Mouse (Mus musculus) limb, embryonic 14.5 days (tissue): ENCODE results near the gene Lpcat3. TPM values are rescaled to one million over a fixed set of nuclear protein-coding genes. Genes with fewer than 3 reads are reported as not detected.

Experiments
- ATAC-seq: fragments of 200-750 bp; cut with Nextera tagmentation; 2 replicates; pipeline ENCODE4 v1.8.0; 2017; ENCODE audit warnings: low read depth, moderate number of reproducible peaks, moderate TSS enrichment; ENCODE audit not compliant: low FRiP score
- DNase-seq: peaks from one replicate; pipeline ENCODE4 v3.0.0-alpha.2; 2015; ENCODE audit warnings: low spot score
- H3K27ac ChIP-seq: fragments of 300-500 bp; sonication (generic); replicated peaks from 2 replicates; pipeline ENCODE4 v1.5.1; 2014; ENCODE audit warnings: low read depth, mild to moderate bottlenecking, low read length, moderate library complexity, mixed read lengths
- H3K27me3 ChIP-seq: fragments of 300-500 bp; sonication (generic); 2 replicates; pipeline ENCODE4 v1.6.1; 2014; ENCODE audit warnings: low read length, mixed read lengths; ENCODE audit not compliant: control insufficient read depth, insufficient read depth
- H3K36me3 ChIP-seq: fragments of 300-500 bp; sonication (generic); 2 replicates; pipeline ENCODE4 v1.6.1; 2014; ENCODE audit warnings: mild to moderate bottlenecking, low read length, moderate library complexity, mixed read lengths; ENCODE audit not compliant: control insufficient read depth, insufficient read depth
- H3K4me1 ChIP-seq: fragments of 300-500 bp; sonication (generic); 2 replicates; pipeline ENCODE4 v1.6.1; 2014; ENCODE audit warnings: antibody characterized with exemption, low read length, mixed read lengths; ENCODE audit not compliant: control insufficient read depth, insufficient read depth
- H3K4me2 ChIP-seq: fragments of 300-500 bp; sonication (generic); replicated peaks from 2 replicates; pipeline ENCODE4 v1.6.1; 2014; ENCODE audit warnings: low read depth, mild to moderate bottlenecking, low read length, moderate library complexity; ENCODE audit not compliant: severe bottlenecking
- H3K4me3 ChIP-seq: fragments of 300-500 bp; sonication (generic); replicated peaks from 2 replicates; pipeline ENCODE4 v1.5.1; 2014; ENCODE audit warnings: low read length
- H3K9ac ChIP-seq: fragments of 300-500 bp; sonication (generic); 2 replicates; pipeline ENCODE4 v1.6.1; 2014; ENCODE audit warnings: mild to moderate bottlenecking, low read depth, low read length, moderate library complexity; ENCODE audit not compliant: severe bottlenecking
- H3K9me3 ChIP-seq: fragments of 300-500 bp; sonication (generic); 2 replicates; pipeline ENCODE4 v1.6.1; 2016; ENCODE audit warnings: low read length; ENCODE audit not compliant: control insufficient read depth
- POLR2A ChIP-seq: fragments of 200-500 bp; IDR thresholded peaks from 2 replicates; pipeline ENCODE4 v1.8.0; 2012; ENCODE audit warnings: inconsistent platforms, mild to moderate bottlenecking, moderate library complexity, borderline replicate concordance; ENCODE audit not compliant: insufficient read depth, insufficient read length; ENCODE audit errors: extremely low read depth
- WGBS: fragments of 180-500 bp; shearing (Covaris S2); extraction: QIAGEN DNeasy Blood & Tissue Kit; methylation state at CpG from one replicate; pipeline ENCODE4 v1.1.7; 2014; 5-methylcytosine and 5-hydroxymethylcytosine counted together
- microRNA counts: library from miRNA; unstranded; fragments of <30 nt; microRNA quantifications from one replicate; lab custom pipeline; 2016
- microRNA-seq: library from miRNA; unstranded; fragments of <30 nt; microRNA quantifications from one replicate; pipeline ENCODE4, GENCODE M21; 2016
- polyA plus RNA-seq, 2 experiments: library from polyadenylated mRNA; depleted of rRNA in 1 of 2; stranded (reverse) in 1 of 2; unstranded in 1 of 2; fragments of >200 nt; fragmentation: Nextera tagmentation in 1 of 2; extraction: Ambion mirVana in 1 of 2; gene quantifications; 2 replicates each; pipeline versions ENCODE4 v1.2.1 to v1.2.3; 2012 to 2014

Lpcat3 gene
- polyA plus RNA-seq, 2 experiments, result 49.3 to 80.8 TPM

DNA sequence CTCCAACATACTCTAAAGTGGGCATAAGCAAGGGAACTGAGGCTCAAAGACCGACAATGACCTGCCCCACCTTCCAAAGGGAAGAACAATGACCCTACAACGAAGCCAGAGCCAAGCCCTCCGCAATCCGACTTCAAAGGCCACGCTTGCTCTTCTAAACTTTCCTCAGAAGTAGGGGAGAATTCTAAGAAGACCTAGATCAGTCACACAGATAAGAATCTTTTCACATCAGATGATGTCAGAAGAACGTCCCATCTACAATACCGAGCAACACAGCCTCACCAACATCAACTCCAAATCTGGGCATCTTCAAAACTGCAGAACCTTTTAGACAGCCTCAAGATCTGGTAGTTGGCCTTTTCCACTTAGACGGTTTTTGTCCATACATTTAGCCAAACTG lies 87.6 kb downstream of the Lpcat3 start:
- Histone ChIP-seq H3K27ac (no peak overlapping the region), H3K4me2 (no peak overlapping the region), H3K4me1 (peaks cover 25% of the 10 kb centered on the region), H3K4me3 (no peak overlapping the region), H3K9ac (no peak overlapping the region), H3K9me3 (no peaks in the 10 kb centered on the region), H3K36me3 (peaks cover 51% of the 10 kb centered on the region), H3K27me3 (no peaks in the 10 kb centered on the region)
- TF ChIP-seq POLR2A, result no peak
- DNase-seq, result no peak
- WGBS, result 87% methylated on average over 8 of the region's 8 CpGs
- no peak for ATAC-seq

DNA sequence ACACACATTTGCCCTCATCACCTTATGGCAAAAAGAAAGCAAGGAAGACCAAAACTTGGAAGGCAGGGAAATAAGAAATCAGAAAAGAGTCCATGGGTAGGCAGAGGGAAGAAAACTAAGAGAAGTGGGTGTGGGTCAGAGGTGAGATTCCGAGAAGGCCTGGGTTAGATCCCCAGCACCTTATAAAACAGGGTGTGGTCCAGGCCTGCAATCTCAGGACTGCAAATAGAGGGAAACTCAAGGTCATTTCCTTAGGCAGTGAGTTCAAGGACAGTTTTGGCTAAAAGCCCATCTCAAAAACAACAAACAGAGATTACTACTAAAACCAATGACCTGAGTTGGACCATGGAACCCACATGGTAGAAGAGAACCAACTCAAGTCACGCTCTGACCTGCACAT lies 91.0 kb downstream of the Lpcat3 start:
- DNase-seq, result no peak
- TF ChIP-seq POLR2A, result no peak
- no peak overlapping the region for H3K9ac ChIP-seq
- no peak for ATAC-seq
- H3K4me2 ChIP-seq, result no peak overlapping the region; the same call in 1 of the 2 replicates
- WGBS, result 86% methylated on average over 2 of the region's 2 CpGs
- peaks cover 32% of the 10 kb centered on the region for H3K4me1 ChIP-seq
- no peak overlapping the region for H3K27ac ChIP-seq
- peaks cover 27% of the 10 kb centered on the region for H3K36me3 ChIP-seq
- H3K4me3 ChIP-seq, result 0 out of 2 replicates have a peak overlapping the region, but pooled peaks have one; percentile 3
- H3K27me3 ChIP-seq, result no peaks in the 10 kb centered on the region
- H3K9me3 ChIP-seq, result no peaks in the 10 kb centered on the region

MicroRNA genes within 50 kb of the gene (microRNA counts, 519-probe panel; counts per million panel counts)
- microRNA mmu-miR-141 (lab: Ali Mortazavi, UCI) (2,764 counts per million, percentile 49 among the panel's probes with 10 or more counts), microRNA mmu-miR-200c (lab: Ali Mortazavi, UCI) (3,734 counts per million, percentile 75 among the panel's probes with 10 or more counts)

Small RNA genes within 50 kb of the gene (microRNA-seq; reads per million reads assigned to microRNA genes)
- gene Mir141 (506 reads per million, percentile 66 among the genes with 10 or more reads in this experiment), gene Mir200c (2,722 reads per million, percentile 82 among the genes with 10 or more reads in this experiment)

Other genes with a start within 250 kb of the Lpcat3 start
- gene Pex5, start 248.0 kb upstream of the Lpcat3 start, polyA plus RNA-seq (2012; rRNA removed), result 53.9 and 60.7 TPM in 2 replicates
- gene Pex5, start 248.0 kb upstream of the Lpcat3 start, polyA plus RNA-seq (2014; fragmentation: Nextera tagmentation; extraction: Ambion mirVana), result 34.7 and 43.3 TPM in 2 replicates
- 11.2 and 16.3 TPM in 2 replicates for gene Clstn3, start 198.2 kb upstream of the Lpcat3 start, polyA plus RNA-seq (2012; rRNA removed)
- gene Clstn3, start 198.2 kb upstream of the Lpcat3 start, polyA plus RNA-seq (2014; fragmentation: Nextera tagmentation; extraction: Ambion mirVana), result 5.1 and 6.4 TPM in 2 replicates
- 0.47 and 0.64 TPM in 2 replicates for gene C1rl, start 169.9 kb upstream of the Lpcat3 start, polyA plus RNA-seq (2012; rRNA removed)
- 0.81 and 0.83 TPM in 2 replicates for gene C1rl, start 169.9 kb upstream of the Lpcat3 start, polyA plus RNA-seq (2014; fragmentation: Nextera tagmentation; extraction: Ambion mirVana)
- 1.4 and 2.1 TPM in 2 replicates for gene C1ra, start 150.6 kb upstream of the Lpcat3 start, polyA plus RNA-seq (2012; rRNA removed)
- gene C1ra, start 150.6 kb upstream of the Lpcat3 start, polyA plus RNA-seq (2014; fragmentation: Nextera tagmentation; extraction: Ambion mirVana), result 1.7 and 1.9 TPM in 2 replicates
- 7.9 and 8.5 TPM in 2 replicates for gene C1s1, start 120.7 kb upstream of the Lpcat3 start, polyA plus RNA-seq (2012; rRNA removed)
- 3.3 and 3.4 TPM in 2 replicates for gene C1s1, start 120.7 kb upstream of the Lpcat3 start, polyA plus RNA-seq (2014; fragmentation: Nextera tagmentation; extraction: Ambion mirVana)
- not detected in 2 replicates for gene C1rb, start 92.7 kb upstream of the Lpcat3 start, polyA plus RNA-seq (2012; rRNA removed)
- 0.11 TPM in 1 of 2 replicates, not detected in the other for gene C1rb, start 92.7 kb upstream of the Lpcat3 start, polyA plus RNA-seq (2014; fragmentation: Nextera tagmentation; extraction: Ambion mirVana)
- 0.23 and 0.24 TPM in 2 replicates for gene C1s2, start 26.9 kb upstream of the Lpcat3 start, polyA plus RNA-seq (2012; rRNA removed)
- gene C1s2, start 26.9 kb upstream of the Lpcat3 start, polyA plus RNA-seq (2014; fragmentation: Nextera tagmentation; extraction: Ambion mirVana), result 0.10 TPM in 1 of 2 replicates, not detected in the other
- 135 and 148 TPM in 2 replicates for gene Emg1, start 49.2 kb downstream of the Lpcat3 start, polyA plus RNA-seq (2012; rRNA removed)
- 179 and 185 TPM in 2 replicates for gene Emg1, start 49.2 kb downstream of the Lpcat3 start, polyA plus RNA-seq (2014; fragmentation: Nextera tagmentation; extraction: Ambion mirVana)
- gene Phb2, start 49.3 kb downstream of the Lpcat3 start, polyA plus RNA-seq (2012; rRNA removed), result 203 and 205 TPM in 2 replicates
- gene Phb2, start 49.3 kb downstream of the Lpcat3 start, polyA plus RNA-seq (2014; fragmentation: Nextera tagmentation; extraction: Ambion mirVana), result 295 and 296 TPM in 2 replicates
- gene Ptpn6, start 75.7 kb downstream of the Lpcat3 start, polyA plus RNA-seq (2012; rRNA removed), result 9.4 and 9.6 TPM in 2 replicates
- 13.9 and 14.2 TPM in 2 replicates for gene Ptpn6, start 75.7 kb downstream of the Lpcat3 start, polyA plus RNA-seq (2014; fragmentation: Nextera tagmentation; extraction: Ambion mirVana)
- 285 and 290 TPM in 2 replicates for gene Grcc10, start 78.3 kb downstream of the Lpcat3 start, polyA plus RNA-seq (2012; rRNA removed)
- gene Grcc10, start 78.3 kb downstream of the Lpcat3 start, polyA plus RNA-seq (2014; fragmentation: Nextera tagmentation; extraction: Ambion mirVana), result 438 and 458 TPM in 2 replicates
- gene Gm45234, start 93.0 kb downstream of the Lpcat3 start, polyA plus RNA-seq (2012; rRNA removed), result not detected in 2 replicates
- not detected in 2 replicates for gene Gm45234, start 93.0 kb downstream of the Lpcat3 start, polyA plus RNA-seq (2014; fragmentation: Nextera tagmentation; extraction: Ambion mirVana)
- 102 and 141 TPM in 2 replicates for gene Atn1, start 93.5 kb downstream of the Lpcat3 start, polyA plus RNA-seq (2012; rRNA removed)
- 14.6 and 19.4 TPM in 2 replicates for gene Atn1, start 93.5 kb downstream of the Lpcat3 start, polyA plus RNA-seq (2014; fragmentation: Nextera tagmentation; extraction: Ambion mirVana)
- 21.7 and 25.3 TPM in 2 replicates for gene Eno2, start 106.6 kb downstream of the Lpcat3 start, polyA plus RNA-seq (2012; rRNA removed)
- 6.0 and 10.2 TPM in 2 replicates for gene Eno2, start 106.6 kb downstream of the Lpcat3 start, polyA plus RNA-seq (2014; fragmentation: Nextera tagmentation; extraction: Ambion mirVana)
- gene Lrrc23, start 116.7 kb downstream of the Lpcat3 start, polyA plus RNA-seq (2012; rRNA removed), result 1.1 TPM in 2 replicates
- gene Lrrc23, start 116.7 kb downstream of the Lpcat3 start, polyA plus RNA-seq (2014; fragmentation: Nextera tagmentation; extraction: Ambion mirVana), result 0.88 and 1.2 TPM in 2 replicates
- gene Spsb2, start 145.6 kb downstream of the Lpcat3 start, polyA plus RNA-seq (2012; rRNA removed), result 9.8 and 11.1 TPM in 2 replicates
- 8.9 and 10.8 TPM in 2 replicates for gene Spsb2, start 145.6 kb downstream of the Lpcat3 start, polyA plus RNA-seq (2014; fragmentation: Nextera tagmentation; extraction: Ambion mirVana)
- gene Tpi1, start 151.3 kb downstream of the Lpcat3 start, polyA plus RNA-seq (2012; rRNA removed), result 636 and 744 TPM in 2 replicates
- gene Tpi1, start 151.3 kb downstream of the Lpcat3 start, polyA plus RNA-seq (2014; fragmentation: Nextera tagmentation; extraction: Ambion mirVana), result 808 and 825 TPM in 2 replicates
- gene Usp5, start 166.5 kb downstream of the Lpcat3 start, polyA plus RNA-seq (2012; rRNA removed), result 105 and 119 TPM in 2 replicates
- gene Usp5, start 166.5 kb downstream of the Lpcat3 start, polyA plus RNA-seq (2014; fragmentation: Nextera tagmentation; extraction: Ambion mirVana), result 115 and 120 TPM in 2 replicates
- gene Cdca3, start 166.5 kb downstream of the Lpcat3 start, polyA plus RNA-seq (2012; rRNA removed), result 141 and 164 TPM in 2 replicates
- gene Cdca3, start 166.5 kb downstream of the Lpcat3 start, polyA plus RNA-seq (2014; fragmentation: Nextera tagmentation; extraction: Ambion mirVana), result 128 and 146 TPM in 2 replicates
- 1.9 and 2.3 TPM in 2 replicates for gene Gnb3, start 177.2 kb downstream of the Lpcat3 start, polyA plus RNA-seq (2012; rRNA removed)
- 1.6 and 1.8 TPM in 2 replicates for gene Gnb3, start 177.2 kb downstream of the Lpcat3 start, polyA plus RNA-seq (2014; fragmentation: Nextera tagmentation; extraction: Ambion mirVana)
- 339 and 401 TPM in 2 replicates for gene P3h3, start 194.7 kb downstream of the Lpcat3 start, polyA plus RNA-seq (2012; rRNA removed)
- 57.5 and 67.6 TPM in 2 replicates for gene P3h3, start 194.7 kb downstream of the Lpcat3 start, polyA plus RNA-seq (2014; fragmentation: Nextera tagmentation; extraction: Ambion mirVana)
- gene Gpr162, start 201.0 kb downstream of the Lpcat3 start, polyA plus RNA-seq (2012; rRNA removed), result 7.5 and 10.8 TPM in 2 replicates
- 2.1 and 2.3 TPM in 2 replicates for gene Gpr162, start 201.0 kb downstream of the Lpcat3 start, polyA plus RNA-seq (2014; fragmentation: Nextera tagmentation; extraction: Ambion mirVana)
- 0.23 and 0.26 TPM in 2 replicates for gene Cd4, start 225.2 kb downstream of the Lpcat3 start, polyA plus RNA-seq (2012; rRNA removed)
- 0.10 and 0.51 TPM in 2 replicates for gene Cd4, start 225.2 kb downstream of the Lpcat3 start, polyA plus RNA-seq (2014; fragmentation: Nextera tagmentation; extraction: Ambion mirVana)
- gene Lag3, start 248.7 kb downstream of the Lpcat3 start, polyA plus RNA-seq (2012; rRNA removed), result 2.3 and 3.2 TPM in 2 replicates
- 2.0 and 2.6 TPM in 2 replicates for gene Lag3, start 248.7 kb downstream of the Lpcat3 start, polyA plus RNA-seq (2014; fragmentation: Nextera tagmentation; extraction: Ambion mirVana)